Mouse (Mus musculus): ENCODE data around the gene Zyx. TPM values are rescaled to one million over a fixed set of nuclear protein-coding genes. Genes with fewer than 3 reads are reported as not detected.

Zyx gene
- 112 and 117 TPM in 2 replicates for polyA plus RNA-seq (2015; fragmentation: Nextera tagmentation; extraction: Ambion mirVana)

DNA sequence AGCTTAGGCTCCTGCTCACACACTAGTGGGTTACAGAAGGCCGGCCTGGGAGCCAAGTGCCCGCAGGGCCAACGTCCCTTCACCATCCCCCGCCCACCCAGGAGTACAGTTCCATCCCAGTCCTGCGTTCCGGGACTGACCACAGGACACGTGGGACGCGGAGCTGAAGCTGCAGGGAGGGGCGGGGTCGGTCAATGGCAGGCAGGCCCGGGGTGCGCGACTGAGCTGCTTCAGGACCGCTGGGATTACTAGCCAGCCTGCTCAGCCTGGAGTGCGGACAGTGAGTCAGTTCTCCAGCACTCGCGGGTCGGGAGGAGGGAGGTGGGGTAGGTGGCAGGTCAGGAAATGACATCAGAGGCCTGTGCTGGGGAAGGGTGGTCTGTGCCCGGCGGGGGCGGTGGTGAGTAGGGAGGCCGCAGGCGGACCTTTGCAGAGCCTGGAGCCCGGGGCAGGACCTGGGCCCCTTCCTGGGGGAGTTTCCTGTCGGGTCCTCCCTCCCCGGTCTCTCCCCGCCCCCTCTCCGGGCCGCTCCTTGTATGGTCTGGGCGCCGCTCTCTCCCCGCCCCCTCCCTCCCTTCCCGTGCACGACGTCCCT, at the start of gene Zyx:
Zyx (plus strand) TSS at position 205 of the 595 bp plus-strand sequence.

DNA sequence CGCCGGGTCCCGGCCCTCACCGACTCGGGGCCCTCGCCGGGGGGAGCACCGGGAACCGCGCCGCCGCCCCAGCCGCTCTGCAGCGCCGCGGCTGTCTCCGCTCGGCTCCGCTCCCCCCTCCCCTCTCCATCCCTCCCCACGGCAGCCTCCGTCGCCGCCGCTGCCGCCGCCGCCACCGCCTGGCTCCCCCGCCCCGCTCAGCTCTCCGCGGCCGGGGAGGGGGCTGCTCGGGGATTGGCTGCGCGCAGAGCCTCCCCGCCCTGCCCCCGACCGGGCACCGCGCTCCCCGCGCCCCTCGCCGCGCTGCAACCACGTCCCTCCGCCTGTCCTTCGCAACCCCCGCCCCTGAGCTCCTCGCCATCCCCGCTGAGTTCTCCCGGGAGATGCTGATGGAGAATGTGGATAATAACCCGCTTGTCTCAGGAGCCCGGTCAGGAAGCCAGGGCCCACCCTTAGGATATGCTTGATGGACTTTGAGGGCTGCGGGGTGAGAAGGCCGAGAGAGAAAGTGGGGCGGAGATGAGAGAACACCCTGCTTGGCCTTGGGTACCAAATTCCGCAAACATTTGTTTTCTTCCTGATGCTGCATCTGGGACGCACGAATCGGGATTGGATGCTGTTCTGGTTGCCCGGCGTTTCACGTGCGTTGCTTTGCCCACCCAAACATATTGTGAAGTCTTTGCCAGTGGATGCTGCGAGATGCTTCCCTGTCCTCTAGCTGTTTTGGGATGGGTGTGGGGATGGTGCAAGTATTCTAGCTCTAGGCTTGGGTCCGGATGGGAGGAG, 24.8 kb upstream of the Zyx start, which contains the start of gene Fam131b:
Fam131b (minus strand) TSS at position 162 of the 786 bp plus-strand sequence.

GRCm38 (mm10) chr6:42372816-42373547, 23.6 kb downstream of the Zyx start, which contains the start of gene Epha1:
Gene Epha1, minus strand, starts transcription at chr6:42373268.

GRCm38 (mm10) chr6:42399938-42400337, 50.5 kb downstream of the Zyx start, which contains the start of gene Tas2r143:
Gene Tas2r143, plus strand, starts transcription at chr6:42400238.

GRCm38 (mm10) chr6:42405134-42405533, 55.7 kb downstream of the Zyx start, which contains the start of gene Tas2r135:
Gene Tas2r135, plus strand, starts transcription at chr6:42405434.

Other genes starting within 250 kb of the Zyx start
- gene Tas2r139, start 208.7 kb upstream of the Zyx start, polyA plus RNA-seq (2015; fragmentation: Nextera tagmentation; extraction: Ambion mirVana) = not detected in 2 replicates
- not detected in 2 replicates for gene Tas2r144, start 134.3 kb upstream of the Zyx start, polyA plus RNA-seq (2015; fragmentation: Nextera tagmentation; extraction: Ambion mirVana)
- 10.9 and 13.3 TPM in 2 replicates for gene Gstk1, start 103.7 kb upstream of the Zyx start, polyA plus RNA-seq (2015; fragmentation: Nextera tagmentation; extraction: Ambion mirVana)
- gene Tmem139, start 87.7 kb upstream of the Zyx start, polyA plus RNA-seq (2015; fragmentation: Nextera tagmentation; extraction: Ambion mirVana) = 0.22 TPM in 1 of 2 replicates, not detected in the other
- gene Casp2, start 84.6 kb upstream of the Zyx start, polyA plus RNA-seq (2015; fragmentation: Nextera tagmentation; extraction: Ambion mirVana) = 10.2 and 10.5 TPM in 2 replicates
- 9.9 and 12.2 TPM in 2 replicates for gene Clcn1, start 62.9 kb upstream of the Zyx start, polyA plus RNA-seq (2015; fragmentation: Nextera tagmentation; extraction: Ambion mirVana)
- gene Fam131b, start 25.0 kb upstream of the Zyx start, polyA plus RNA-seq (2015; fragmentation: Nextera tagmentation; extraction: Ambion mirVana) = 0.10 and 0.14 TPM in 2 replicates
- gene Epha1, start 23.6 kb downstream of the Zyx start, polyA plus RNA-seq (2015; fragmentation: Nextera tagmentation; extraction: Ambion mirVana) = 0.71 and 1.4 TPM in 2 replicates
- not detected in 2 replicates for gene Tas2r143, start 50.6 kb downstream of the Zyx start, polyA plus RNA-seq (2015; fragmentation: Nextera tagmentation; extraction: Ambion mirVana)
- gene Tas2r135, start 55.8 kb downstream of the Zyx start, polyA plus RNA-seq (2015; fragmentation: Nextera tagmentation; extraction: Ambion mirVana) = not detected in 2 replicates
- not detected in 2 replicates for gene Tas2r126, start 84.9 kb downstream of the Zyx start, polyA plus RNA-seq (2015; fragmentation: Nextera tagmentation; extraction: Ambion mirVana)
- not detected in 2 replicates for gene Olfr458, start 115.6 kb downstream of the Zyx start, polyA plus RNA-seq (2015; fragmentation: Nextera tagmentation; extraction: Ambion mirVana)
- gene Olfr457, start 126.7 kb downstream of the Zyx start, polyA plus RNA-seq (2015; fragmentation: Nextera tagmentation; extraction: Ambion mirVana) = 0.02 TPM in 1 of 2 replicates, not detected in the other
- not detected in 2 replicates for gene Olfr456, start 137.6 kb downstream of the Zyx start, polyA plus RNA-seq (2015; fragmentation: Nextera tagmentation; extraction: Ambion mirVana)
- not detected in 2 replicates for gene Olfr455, start 198.0 kb downstream of the Zyx start, polyA plus RNA-seq (2015; fragmentation: Nextera tagmentation; extraction: Ambion mirVana)
- gene Tcaf3, start 248.1 kb downstream of the Zyx start, polyA plus RNA-seq (2015; fragmentation: Nextera tagmentation; extraction: Ambion mirVana) = not detected in 2 replicates

Data from skeletal muscle tissue, postnatal 0 days (tissue).